Mouse (Mus musculus) T-cell, adult 2 months (primary cell): ENCODE data around the gene Col4a2.
A peak's percentile ranks its signal among the peaks of the same experiment; 100 is the strongest.

Experiments
- DNase-seq: peaks from one replicate; pipeline ENCODE4 v3.0.0; 2022; ENCODE audit warnings: low spot score

Gene Col4a2

DNA sequence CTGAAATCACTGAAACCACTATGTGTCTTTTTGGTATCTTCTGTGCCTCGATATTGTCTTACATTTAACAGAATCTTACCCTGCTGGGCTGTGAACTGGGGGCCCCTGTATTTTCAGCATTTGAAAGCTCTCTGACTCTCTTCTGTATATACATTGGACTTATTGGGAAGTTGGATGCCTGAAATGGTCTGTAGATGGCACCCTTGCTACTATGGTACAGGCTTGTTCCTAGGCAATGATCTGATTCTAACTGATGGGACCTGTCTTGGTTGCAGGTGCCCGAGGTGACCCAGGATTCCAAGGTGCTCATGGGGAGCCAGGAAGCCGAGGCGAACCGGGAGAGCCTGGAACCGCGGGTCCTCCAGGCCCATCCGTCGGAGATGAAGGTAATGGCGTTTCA, 102.5 kb downstream of the Col4a2 start:
- no peak for DNase-seq

DNA sequence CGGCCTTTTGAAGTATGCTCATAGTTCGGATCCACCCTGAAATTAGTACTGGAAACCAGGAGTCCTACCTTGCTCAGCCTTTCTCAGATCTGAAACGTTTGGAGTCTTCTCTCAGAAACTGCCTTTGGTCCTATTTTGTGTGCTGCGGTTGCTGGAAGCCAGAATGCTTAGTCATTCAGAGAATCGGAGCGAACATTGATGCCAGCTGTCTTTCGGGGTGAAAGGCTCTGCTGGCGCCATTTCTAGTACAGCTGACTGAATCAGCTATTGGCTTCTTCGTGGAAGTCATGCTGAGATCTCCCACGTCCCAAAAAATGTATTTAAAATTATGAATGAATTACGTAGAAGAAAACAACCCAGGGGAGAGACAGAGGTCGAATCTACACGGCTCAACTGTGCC, 105.2 kb downstream of the Col4a2 start:
- no peak for DNase-seq

DNA sequence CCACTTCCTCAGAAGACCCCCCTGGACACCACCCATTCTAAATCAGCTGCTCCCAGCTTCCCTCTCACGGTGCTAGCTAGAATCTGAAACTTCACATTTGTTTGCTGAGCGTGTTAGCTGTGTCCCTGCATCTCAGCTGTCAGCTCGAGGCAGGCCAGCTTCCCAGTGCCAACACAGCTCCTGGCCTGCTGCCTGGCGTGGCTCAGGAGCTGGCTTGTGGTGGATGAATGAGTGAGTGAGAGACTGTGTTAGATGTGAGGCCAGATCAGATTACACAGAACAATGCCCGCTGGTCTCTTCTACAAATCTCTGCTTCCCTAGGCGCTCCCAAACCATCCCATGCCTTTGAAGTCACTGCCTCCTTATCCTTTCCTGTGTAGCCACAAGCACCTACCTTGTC, 106.6 kb downstream of the Col4a2 start:
- DNase-seq: no peak

DNA sequence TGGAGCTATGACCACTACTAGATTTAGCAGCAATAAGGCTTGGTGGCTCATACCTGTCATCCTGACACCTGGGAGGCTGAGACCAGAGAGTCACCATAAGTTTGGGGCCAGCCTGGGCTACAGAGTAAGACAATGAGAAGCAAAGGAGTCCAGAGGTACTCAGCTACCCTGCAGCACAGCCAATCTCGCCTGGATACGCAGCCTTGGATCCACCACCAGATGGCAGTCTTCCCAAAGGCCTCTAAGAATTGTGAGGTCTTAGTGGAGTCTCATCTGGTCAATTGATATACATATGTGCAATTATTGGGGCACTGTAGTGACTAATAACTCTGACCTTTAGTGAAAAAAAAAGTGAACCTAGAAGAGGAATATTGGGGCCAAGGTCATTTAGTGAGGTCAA, 107.0 kb downstream of the Col4a2 start:
- DNase-seq: peak; percentile 30

DNA sequence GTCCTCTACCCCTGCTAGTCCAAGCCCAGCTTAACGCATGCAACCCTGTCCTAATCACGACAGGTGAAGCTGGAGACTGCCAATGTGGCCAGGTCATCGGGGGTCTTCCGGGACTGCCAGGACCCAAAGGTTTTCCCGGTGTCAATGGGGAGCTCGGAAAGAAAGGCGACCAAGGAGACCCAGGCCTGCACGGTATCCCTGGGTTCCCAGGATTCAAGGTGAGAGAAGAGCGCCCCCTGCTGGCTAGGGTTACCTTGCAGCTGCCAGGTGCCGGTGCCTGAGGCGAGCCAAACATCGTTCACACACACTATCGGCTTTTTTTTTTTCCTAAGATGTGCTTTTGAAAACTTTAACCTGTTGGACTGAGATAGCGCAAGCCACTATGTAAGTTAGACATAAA, 108.5 kb downstream of the Col4a2 start:
- peak; percentile 14 for DNase-seq

DNA sequence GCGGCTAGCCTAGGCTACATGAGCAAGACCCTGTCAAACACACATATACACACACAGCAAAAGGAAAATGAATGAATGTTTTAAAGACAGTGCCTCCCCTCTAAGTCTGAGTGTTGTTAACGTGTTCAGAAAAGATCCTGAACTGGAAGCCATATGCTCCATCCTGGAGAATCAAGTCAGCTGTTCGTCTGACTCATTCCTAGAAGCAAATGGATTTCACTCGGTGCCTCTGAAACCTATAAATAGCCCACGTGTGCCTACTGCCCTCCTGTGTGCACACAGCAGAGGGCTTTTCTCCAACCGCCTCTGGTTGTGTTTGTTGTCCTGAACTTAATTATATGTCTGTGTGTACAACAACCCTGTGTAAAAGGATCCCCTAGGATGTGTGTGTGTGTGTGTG, 109.4 kb downstream of the Col4a2 start:
- no peak for DNase-seq

DNA sequence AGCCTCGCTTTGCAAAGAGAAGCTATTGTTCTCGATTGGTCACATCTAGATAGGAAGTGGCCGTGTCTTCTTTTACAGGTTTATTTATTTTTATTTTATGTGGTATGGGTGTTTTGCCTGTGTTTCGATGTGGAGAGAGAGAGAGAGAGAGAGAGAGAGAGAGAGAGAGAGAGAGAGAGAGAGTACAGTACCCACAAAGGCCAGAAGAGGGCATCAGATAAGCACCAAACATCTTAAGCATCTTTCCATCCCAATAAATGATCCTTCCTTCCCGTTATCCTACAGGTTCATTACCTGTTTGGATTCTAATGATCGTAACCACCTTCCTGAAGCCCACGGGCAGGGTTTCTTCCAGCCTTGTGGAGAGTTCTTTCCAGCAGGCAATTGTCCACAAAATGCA, 110.5 kb downstream of the Col4a2 start:
- DNase-seq: no peak

DNA sequence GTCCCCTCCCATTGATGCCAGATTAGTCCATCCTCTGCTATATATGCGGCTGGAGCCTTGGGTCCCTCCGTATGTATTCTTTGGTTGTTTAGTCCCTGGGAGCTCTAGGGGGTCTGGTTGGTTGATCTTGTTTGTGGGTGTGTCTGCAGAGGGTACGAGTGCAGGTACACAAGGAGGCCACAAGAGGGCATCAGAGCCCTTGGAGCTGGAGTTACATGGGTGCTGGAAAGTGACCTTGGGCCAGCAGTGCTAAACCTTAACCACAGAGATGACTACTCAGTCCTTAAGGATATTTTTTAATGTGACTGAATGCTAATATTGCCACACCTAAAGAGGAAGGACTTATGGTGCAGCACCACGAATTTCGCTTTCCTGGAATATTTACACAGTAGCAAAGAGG, 118.1 kb downstream of the Col4a2 start:
- peak; percentile 10 for DNase-seq

DNA sequence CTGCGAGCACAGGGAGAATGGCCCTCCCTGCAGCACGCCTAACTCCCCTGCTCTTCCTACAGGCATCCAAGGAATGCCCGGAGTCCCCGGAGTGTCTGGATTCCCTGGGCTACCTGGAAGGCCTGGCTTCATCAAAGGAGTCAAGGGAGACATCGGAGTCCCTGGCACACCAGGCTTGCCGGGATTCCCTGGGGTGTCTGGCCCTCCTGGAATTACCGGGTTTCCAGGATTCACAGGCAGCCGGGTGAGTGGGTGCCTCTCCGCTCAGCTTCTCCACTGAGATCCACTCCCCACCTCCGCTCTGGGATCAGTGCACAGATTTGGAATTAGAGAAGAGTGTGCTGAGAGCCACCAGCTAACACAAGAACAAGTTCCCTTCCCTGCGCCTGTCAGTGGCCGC, 125.3 kb downstream of the Col4a2 start:
- DNase-seq: no peak

DNA sequence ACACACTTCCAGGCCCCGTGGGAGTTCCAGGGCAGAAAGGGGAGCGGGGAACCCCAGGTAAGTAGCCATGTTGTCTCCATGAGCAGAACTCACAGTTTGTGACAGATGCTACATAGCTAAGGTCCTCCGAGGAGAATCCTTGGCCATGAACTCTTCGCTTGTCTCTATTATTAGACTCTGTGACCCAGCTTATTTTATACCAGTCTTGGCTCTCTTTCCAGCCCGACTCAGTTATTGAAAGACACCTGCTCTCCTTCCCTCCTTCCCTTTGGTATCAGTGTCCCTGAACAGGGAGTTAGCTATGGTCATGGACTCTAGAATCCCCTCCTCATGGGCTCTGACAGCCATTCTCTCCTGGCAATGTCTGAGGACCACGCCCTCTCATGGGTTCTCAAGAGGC, 128.7 kb downstream of the Col4a2 start:
- DNase-seq: no peak

DNA sequence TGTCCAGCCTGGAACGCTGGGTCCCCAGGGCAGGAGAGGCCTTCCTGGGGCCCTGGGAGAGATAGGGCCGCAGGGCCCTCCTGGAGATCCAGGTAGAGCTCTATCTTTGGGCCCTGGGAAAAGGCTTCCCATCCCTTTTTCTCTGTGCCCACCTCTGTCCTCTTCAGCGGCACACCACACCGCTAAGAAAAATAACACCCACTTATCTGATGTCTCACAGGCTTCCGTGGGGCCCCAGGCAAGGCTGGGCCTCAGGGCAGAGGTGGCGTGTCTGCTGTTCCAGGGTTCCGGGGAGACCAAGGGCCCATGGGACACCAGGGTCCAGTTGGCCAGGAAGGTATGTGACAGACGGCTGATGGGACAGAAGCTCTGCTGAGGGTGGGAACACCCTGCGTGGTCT, 131.0 kb downstream of the Col4a2 start:
- DNase-seq: no peak

DNA sequence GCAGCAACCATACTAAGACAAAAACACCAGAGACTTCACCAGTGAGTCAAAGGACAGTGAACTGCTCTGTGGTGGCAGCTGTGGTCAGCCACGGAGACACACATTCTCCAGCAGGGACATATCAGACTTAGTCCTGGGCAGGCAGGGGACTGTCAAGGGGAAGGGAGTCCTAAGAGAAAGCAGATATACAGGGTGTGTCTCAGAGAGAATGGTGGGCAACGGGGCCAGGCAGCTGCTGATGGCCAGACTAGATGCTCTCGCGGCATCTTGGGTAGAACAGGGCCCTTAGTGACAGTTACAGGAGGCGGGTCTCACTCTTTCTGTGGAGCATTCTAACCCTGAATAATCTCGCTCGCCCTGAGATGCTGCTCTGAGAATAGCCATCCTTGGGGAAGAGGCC, 131.6 kb downstream of the Col4a2 start:
- no peak for DNase-seq

DNA sequence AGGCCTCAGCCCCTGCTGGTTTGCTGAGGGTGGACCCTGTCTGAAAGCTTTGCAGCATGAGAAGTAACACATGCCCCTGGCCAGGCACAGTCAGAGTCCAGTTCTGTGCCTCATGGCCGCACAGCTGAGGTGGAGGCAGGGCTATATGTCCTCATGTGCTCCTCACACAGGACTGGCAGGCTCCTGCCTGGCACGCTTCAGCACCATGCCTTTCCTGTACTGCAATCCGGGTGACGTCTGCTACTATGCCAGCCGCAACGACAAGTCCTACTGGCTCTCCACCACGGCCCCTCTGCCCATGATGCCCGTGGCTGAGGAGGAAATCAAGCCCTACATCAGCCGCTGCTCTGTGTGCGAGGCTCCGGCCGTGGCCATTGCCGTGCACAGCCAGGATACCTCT, 133.2 kb downstream of the Col4a2 start:
- no peak for DNase-seq

DNA sequence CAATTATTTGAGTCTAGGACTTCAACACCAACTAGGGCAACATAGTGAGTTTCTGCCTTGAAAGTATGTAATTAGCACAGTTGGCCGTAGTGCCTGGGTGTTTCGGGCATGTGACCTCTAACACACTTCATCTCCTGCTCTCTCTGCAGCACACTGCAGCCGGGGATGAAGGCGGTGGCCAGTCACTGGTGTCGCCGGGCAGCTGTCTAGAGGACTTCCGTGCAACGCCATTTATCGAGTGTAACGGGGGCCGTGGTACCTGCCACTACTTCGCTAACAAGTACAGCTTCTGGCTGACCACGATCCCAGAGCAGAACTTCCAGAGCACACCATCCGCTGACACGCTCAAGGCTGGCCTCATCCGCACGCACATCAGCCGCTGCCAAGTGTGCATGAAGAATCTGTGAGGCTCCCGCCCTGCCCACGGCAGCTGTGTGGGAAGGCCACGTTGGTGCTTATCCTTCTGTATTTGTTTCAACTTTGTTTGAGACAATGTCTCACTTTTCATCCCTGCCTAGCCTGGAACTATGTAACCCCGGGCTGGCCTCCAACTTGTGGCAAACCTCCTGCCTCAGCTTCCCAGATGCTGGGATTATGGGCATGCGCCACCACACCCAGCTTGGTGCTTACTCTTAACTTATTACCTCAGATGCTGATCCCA, 135.4 kb downstream of the Col4a2 start:
- DNase-seq: no peak

DNA sequence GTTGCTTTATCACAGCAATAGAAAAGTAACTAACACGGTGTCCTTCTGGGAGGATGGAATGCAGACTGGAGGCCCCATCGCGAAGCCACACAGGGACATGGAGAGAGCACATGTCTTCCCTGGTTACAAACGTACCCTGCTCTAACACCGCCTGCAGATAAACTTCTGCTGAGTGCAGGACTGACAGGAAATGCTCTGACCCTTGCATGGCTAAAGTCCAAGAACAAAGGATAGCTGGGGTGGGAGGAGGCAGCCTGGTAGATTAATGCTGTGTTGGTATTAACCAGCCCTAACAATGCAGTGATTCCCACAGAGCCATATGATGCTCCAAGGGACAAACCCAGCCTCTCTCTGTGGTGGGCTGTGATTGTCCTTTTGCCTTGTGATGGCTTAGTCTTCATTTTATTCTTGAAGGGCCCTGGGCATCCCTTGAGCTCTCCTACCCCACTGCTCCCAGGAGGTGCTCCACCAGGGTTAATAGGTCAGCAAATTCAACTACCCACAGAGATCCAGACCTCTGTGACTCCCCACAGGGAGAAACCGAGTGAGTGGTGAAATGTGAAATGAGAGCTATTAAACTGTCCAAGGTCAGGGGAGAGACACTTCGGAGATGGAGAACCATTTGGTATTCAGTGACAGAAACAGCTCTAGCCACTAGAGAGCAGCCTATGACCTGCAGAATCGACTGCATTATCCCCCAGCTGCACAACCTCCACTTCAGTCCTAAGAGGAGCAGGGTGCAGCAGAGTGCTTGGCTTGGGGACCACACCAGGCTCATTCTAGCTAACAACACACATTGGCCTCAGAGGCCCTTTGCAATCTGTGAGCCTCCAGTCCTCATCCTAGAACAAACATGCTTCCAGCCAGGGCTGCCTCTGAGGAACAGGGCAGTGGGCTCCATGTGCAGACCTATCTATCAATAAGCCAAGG, 137.8 kb downstream of the Col4a2 start:
- no peak for DNase-seq

DNA sequence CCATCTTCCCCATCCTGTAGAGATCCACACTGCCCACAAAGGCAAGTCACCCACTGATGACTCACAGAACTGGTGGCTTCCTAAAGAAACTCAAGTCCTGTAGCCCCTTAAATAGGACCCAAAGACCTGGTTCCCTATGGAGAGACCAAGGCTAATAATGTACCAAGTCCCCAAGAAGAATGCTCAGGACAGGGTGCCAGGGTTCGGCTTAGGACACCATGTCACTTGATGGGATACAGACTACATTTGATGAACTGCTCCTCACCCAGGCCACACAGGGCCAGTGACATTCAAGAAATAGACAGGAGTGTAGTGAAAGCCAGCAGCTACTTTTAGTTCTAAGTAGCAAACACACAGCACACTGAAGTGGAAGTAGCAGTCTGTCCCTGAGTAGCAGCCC, 139.5 kb downstream of the Col4a2 start:
- DNase-seq: no peak

DNA sequence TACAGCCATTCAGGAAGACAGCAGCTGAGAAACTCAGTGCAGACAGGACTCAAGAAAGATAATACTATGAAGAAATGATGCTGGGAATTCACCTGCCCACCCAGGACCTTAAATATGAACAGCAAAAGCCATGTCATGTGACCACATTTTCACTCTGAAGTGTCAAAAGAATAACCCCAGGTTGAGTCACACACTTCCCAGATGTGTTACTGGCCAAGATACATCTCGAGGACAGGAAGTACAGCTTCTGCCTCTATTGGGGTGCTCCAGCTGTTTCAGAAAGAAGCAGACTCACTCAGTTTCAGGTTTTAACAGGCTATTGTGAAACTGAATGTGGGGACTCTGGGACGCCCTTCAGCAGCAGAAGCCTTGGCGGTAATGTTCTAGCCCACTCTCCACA, 140.0 kb downstream of the Col4a2 start:
- DNase-seq: peak; percentile 7

DNA sequence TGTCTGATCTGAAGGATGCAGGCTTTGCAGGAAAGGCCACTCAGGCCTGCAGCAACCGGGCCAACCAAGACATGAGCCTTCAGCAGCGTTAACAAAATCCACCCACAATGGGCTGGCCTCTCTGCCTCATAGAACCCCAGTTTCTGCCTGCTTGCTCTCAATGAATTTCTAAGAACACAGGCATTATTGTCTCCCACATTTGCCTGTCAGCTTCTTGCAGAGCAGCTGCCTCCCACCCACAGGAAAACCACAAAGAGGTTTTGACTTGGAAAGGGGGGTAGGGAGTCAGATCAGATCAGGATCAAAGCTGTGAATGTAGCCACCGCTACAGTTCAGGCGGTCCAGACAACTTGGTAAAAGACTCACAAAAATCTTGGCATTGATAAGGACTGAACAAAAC, 140.4 kb downstream of the Col4a2 start:
- DNase-seq: no peak

DNA sequence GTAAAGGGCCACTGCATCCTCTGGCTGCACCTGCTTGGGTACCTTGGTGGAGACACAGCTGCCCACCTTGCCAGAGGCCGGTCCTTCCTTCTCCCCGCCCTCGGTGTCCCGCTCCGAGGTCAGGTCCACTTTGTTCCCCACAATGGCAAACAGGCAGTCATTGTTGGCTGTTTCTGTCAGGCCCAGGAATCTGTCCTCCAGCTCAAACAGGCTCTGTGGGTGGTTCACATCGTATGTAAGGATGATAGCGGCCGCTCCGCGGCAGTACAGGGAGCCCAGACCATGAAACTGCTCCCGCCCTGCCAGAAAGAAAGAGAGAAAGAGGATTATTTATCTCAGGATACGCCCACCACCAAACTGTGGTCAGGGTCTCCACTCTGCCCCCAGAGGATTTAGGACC, 141.6 kb downstream of the Col4a2 start:
- no peak for DNase-seq

DNA sequence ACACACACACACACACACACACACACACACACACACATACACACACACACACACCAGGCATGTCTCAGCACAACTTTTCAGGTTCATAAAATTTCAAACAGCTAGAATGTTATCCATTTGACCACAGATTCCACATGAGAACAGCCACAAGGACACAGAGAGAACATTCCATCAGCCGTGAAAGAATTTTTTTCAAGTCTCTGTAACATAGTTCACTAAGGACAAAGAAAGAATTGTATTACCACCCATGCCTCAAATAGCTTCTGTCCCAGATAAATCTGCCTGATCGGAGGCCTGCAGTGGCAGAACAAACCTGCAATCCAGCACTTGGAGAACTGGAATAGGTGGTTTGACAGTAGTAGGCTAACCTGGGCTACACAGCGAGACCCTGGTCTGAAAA, 144.7 kb downstream of the Col4a2 start:
- DNase-seq: no peak

DNA sequence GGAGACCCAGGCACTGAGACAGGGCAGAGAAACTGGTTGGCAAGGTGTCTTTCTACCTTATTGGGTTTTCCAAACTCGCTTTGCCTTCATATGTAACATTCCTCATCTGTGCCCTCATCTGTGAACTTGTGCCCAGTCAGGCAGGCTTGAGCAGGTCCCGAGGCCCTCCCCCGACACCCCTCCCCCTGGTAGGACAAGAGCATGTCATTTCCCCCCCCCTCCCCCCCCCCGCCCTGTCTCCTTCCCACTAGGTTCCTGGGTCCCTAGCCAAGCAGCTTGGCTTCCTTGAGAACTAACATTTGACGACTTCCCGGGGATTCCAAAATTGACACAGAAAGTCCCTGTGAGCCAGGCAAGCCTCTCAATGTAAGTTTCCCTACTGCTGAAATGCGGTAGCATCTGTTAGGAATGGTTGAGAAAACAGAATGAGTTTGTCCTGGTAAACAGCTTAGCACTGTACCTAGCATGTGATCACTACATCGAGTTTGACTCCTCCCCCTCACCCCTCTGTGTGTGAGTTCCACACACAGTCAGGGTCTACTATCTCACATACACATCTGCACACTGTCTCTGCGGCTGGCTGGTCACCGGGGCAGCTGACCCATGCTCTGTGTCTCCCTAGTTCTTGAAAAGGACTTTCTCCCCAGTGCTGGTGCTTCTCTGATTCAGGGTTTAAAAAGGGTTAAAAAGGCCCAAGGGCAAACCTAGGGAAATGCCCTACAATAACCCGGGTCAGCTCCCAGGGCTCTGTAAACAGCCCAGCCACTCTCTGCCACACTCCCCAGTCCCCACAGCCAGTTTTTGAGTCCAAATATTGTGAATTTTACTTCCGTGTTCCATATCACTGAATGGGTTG, 145.6 kb downstream of the Col4a2 start:
- DNase-seq: no peak

DNA sequence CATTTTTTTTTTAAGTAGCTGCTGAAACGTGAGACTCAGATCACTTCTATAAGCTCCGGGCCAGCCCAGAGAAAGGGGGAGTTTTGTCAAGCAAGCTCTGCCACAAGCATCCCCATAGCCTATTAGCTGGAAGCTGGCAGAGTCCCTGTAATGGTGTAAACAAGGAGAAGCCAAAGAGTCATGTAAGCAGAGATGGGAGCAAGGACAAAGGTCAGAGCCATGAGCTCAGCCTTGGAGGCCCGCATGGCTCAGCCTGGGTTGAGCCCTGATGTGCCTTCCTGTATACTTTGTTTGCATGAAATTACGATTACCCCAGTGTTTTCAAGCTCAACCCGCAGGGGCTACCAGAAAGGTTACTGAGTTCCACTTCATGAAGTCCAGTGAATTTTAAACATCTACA, 146.4 kb downstream of the Col4a2 start:
- DNase-seq: no peak

DNA sequence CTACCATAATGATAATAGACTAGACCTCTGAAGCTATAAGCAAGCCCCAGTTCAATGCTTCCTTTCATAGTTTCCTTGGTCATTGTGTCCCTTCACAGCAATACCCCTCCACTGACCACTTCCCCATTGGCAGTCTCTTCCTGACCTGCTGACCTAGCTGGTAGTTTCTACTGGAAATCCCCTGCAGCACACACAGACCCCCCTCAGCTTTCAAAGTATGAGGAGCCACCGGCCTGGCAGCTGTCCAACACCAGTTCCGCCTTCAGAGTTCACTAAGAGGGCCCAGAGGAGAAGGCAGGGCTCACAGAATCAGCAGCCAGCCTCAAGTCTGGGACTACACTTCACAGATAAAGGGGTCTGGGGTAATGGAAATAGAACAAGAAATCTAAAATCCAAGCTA, 148.3 kb downstream of the Col4a2 start:
- no peak for DNase-seq
